8 mouse cellular contexts compared by ENCODE assay signal in the genomic region with DNA sequence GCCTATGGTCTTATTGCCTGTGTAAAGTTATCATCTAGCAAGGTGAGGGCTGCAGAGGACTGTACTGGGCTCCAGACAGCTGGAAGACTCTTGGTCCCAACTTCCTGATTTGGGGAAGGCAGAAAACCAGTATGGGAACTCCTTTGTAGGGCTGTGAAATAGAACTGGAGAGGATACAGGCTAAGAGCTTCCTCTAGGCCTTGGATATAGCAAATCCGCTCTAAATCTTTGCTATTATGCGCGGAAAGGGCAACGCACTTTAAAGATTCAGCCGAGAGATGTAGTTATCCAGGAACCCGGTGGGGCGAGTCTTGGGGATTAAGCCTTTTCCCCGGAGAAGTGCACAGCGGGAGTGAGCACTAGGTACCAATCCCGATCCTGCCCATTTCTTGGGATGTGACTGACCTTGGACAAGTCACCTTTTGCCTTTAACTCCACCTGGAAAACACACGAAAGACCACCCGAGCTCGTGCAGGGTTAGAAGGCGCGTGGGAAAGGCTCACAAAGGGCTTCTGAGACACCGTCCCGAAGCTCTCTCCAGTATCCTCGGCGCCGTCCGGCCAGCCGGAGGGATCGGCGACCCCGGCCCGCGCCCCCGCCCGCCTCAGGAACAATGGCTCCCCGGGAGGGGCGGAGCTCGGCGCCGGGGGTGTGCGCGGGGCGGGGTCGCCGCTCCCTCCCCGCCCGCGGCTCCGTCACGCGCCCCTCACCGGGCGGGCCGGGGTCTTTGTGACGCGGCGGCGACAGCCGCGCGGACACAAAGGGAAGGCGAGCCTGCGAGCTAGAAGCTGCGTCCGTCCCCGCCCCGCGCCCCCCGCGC. TPM values are rescaled to one million over a fixed set of nuclear protein-coding genes. Genes with fewer than 3 reads are reported as not detected.
DNase-seq lines count a peak whose midpoint lies in the region; ATAC-seq lines count a peak whose summit lies in the region.

Gene Tmeff1 (plus strand): TSS at position 754 of the 820 bp plus-strand sequence.

- peak within 1 kb of the TSS; percentile 71 for H3K4me3 ChIP-seq in heart, embryonic 16.5 days (ENCODE audit: low read length)
- H3K4me3 ChIP-seq in lung, embryonic 16.5 days (ENCODE audit: low read length) = peak within 1 kb of the TSS; percentile 88

- H3K9ac ChIP-seq in heart, embryonic 16.5 days (ENCODE audit: low read length) = peak within 1 kb of the TSS; percentile 88
- H3K9ac ChIP-seq in lung, embryonic 16.5 days (ENCODE audit: low read length) = peak within 1 kb of the TSS; percentile 79

- peak within 1 kb of the TSS; percentile 81 for H3K4me2 ChIP-seq in heart, embryonic 16.5 days (ENCODE audit: low read depth, low read length)
- H3K4me2 ChIP-seq in lung, embryonic 16.5 days (ENCODE audit: low read depth, low read length) = peak within 1 kb of the TSS; percentile 69

- ATAC-seq in heart, embryonic 16.5 days (replicated peaks; ENCODE audit: extremely low read depth, insufficient read depth, low FRiP score) = peak; percentile 83
- ATAC-seq in lung, embryonic 16.5 days (ENCODE audit: low read depth) = peak; percentile 79

- peak within 1 kb of the TSS; percentile 86 for H3K27ac ChIP-seq in heart, embryonic 16.5 days (ENCODE audit: low read length)
- peak within 1 kb of the TSS; percentile 82 for H3K27ac ChIP-seq in lung, embryonic 16.5 days (ENCODE audit: low read length)

- peaks cover 3% of the 10 kb centered on the region for H3K36me3 ChIP-seq in heart, embryonic 16.5 days (ENCODE audit: control insufficient read depth, insufficient read depth)
- no peaks in the 10 kb centered on the region for H3K36me3 ChIP-seq in lung, embryonic 16.5 days (ENCODE audit: control insufficient read depth, insufficient read depth, low read length)

- H3K4me1 ChIP-seq in heart, embryonic 16.5 days (ENCODE audit: control insufficient read depth, insufficient read depth, low read length) = peaks cover 16% of the 10 kb centered on the region
- H3K4me1 ChIP-seq in lung, embryonic 16.5 days (replicated peaks; ENCODE audit: control insufficient read depth, insufficient read depth, low read length) = peaks cover 17% of the 10 kb centered on the region

- peaks cover 4% of the 10 kb centered on the region for H3K9me3 ChIP-seq in heart, embryonic 16.5 days (replicated peaks; ENCODE audit: control insufficient read depth, low read length)
- H3K9me3 ChIP-seq in lung, embryonic 16.5 days (ENCODE audit: control insufficient read depth, low read length) = no peaks in the 10 kb centered on the region

- 1% methylated on average over 49 of the region's 64 CpGs for WGBS in heart, embryonic 16.5 days
- WGBS in lung, embryonic 16.5 days = 3% methylated on average over 19 of the region's 64 CpGs

- DNase-seq in left cerebral cortex, adult 18-20 months (ENCODE audit: low spot score in 2 of 2) = no peak
- DNase-seq in left cerebral cortex, adult 11 months (ENCODE audit: low spot score) = no peak
- peak; percentile 76 for DNase-seq in embryo, embryonic 10 days (ENCODE audit: low spot score)
- DNase-seq in layer of hippocampus, adult 9-11 months = peak; percentile 34
- peak; percentile 56 for DNase-seq in right cerebral cortex, postnatal 14 days
- no peak for DNase-seq in T-cell, adult 2 months (ENCODE audit: low spot score)

- H3K27me3 ChIP-seq in heart, embryonic 16.5 days (ENCODE audit: control insufficient read depth, insufficient read depth, low read length) = no peaks in the 10 kb centered on the region
- no peaks in the 10 kb centered on the region for H3K27me3 ChIP-seq in lung, embryonic 16.5 days (ENCODE audit: control insufficient read depth, insufficient read depth, low read depth, low read length)

RNA-seq across cellular contexts. Expression of gene Tmeff1, which starts in this region (rescaled TPM):
- 100 to 1,000 TPM; 117 TPM for total RNA-seq in left cerebral cortex, adult 18-20 months (2021)
- 8.4 and 23.5 TPM in 2 replicates for polyA plus RNA-seq in heart, embryonic 16.5 days (2015; fragmentation: Nextera tagmentation; extraction: Ambion mirVana)
- polyA plus RNA-seq in lung, embryonic 16.5 days (2015; fragmentation: Nextera tagmentation; extraction: Ambion mirVana) = 7.6 and 11.5 TPM in 2 replicates

Comparison
In these comparisons a context has a peak if more than half of its experiments do, and no peak if none do; other contexts are left out.
1. DNase-seq: peak in embryo, embryonic 10 days (single experiment), layer of hippocampus, adult 9-11 months (single experiment) and right cerebral cortex, postnatal 14 days (single experiment); none in left cerebral cortex, adult 18-20 months (0 of 2), left cerebral cortex, adult 11 months (single experiment) and T-cell, adult 2 months (single experiment).